In genomic region chr3:28805301-28806097, GRCm38 (mm10) we compare ENCODE assay signal across 8 mouse cellular contexts. TPM values are rescaled to one million over a fixed set of nuclear protein-coding genes. Genes with fewer than 3 reads are reported as not detected.
A peak's percentile ranks its signal among the peaks of the same experiment; 100 is the strongest.
DNase-seq lines count a peak whose midpoint lies in the region; ATAC-seq and TF ChIP-seq lines count a peak whose summit lies in the region.

Gene Rpl22l1, plus strand, starts transcription at chr3:28805436.

- WGBS in heart, embryonic 12.5 days: under 1% methylated on average over 72 of the region's 72 CpGs
- under 1% methylated on average over 72 of the region's 72 CpGs for WGBS in kidney, postnatal 0 days
- WGBS in liver, embryonic 11.5 days: under 1% methylated on average over 72 of the region's 72 CpGs
- WGBS in stomach, embryonic 14.5 days: under 1% methylated on average over 72 of the region's 72 CpGs

- H3K4me2 ChIP-seq in heart, embryonic 12.5 days: peak within 1 kb of the TSS; percentile 79
- H3K4me2 ChIP-seq in kidney, postnatal 0 days (ENCODE audit: low read length): peak within 1 kb of the TSS; percentile 66
- H3K4me2 ChIP-seq in liver, embryonic 11.5 days: peak within 1 kb of the TSS; percentile 80
- H3K4me2 ChIP-seq in stomach, embryonic 14.5 days (replicated peaks; ENCODE audit: low read depth, low read length): peak within 1 kb of the TSS; percentile 67

- no peak for TF ChIP-seq CTCF in kidney, postnatal 0 days (IDR thresholded peaks at IDR 0.05; ENCODE audit: low read depth)

- H3K9me3 ChIP-seq in heart, embryonic 12.5 days (replicated peaks): no peaks in the 10 kb centered on the region
- H3K9me3 ChIP-seq in kidney, postnatal 0 days (replicated peaks; ENCODE audit: low read length): no peaks in the 10 kb centered on the region
- H3K9me3 ChIP-seq in liver, embryonic 11.5 days (ENCODE audit: control insufficient read depth, low read length): no peaks in the 10 kb centered on the region
- H3K9me3 ChIP-seq in stomach, embryonic 14.5 days (ENCODE audit: control insufficient read depth, low read depth, low read length): no peaks in the 10 kb centered on the region

- H3K9ac ChIP-seq in heart, embryonic 12.5 days: peak within 1 kb of the TSS; percentile 94
- H3K9ac ChIP-seq in kidney, postnatal 0 days (ENCODE audit: low read depth, low read length): peak within 1 kb of the TSS; percentile 94
- H3K9ac ChIP-seq in liver, embryonic 11.5 days (ENCODE audit: low read depth, low read length): peak within 1 kb of the TSS; percentile 94
- H3K9ac ChIP-seq in stomach, embryonic 14.5 days (replicated peaks; ENCODE audit: low read depth, low read length): peak within 1 kb of the TSS; percentile 89

- H3K36me3 ChIP-seq in heart, embryonic 12.5 days: peaks cover 20% of the 10 kb centered on the region
- H3K36me3 ChIP-seq in kidney, postnatal 0 days (ENCODE audit: insufficient read depth, low read length): peaks cover 7% of the 10 kb centered on the region; the same call in 1 of the 2 replicates
- peaks cover 6% of the 10 kb centered on the region; the same call in 1 of the 2 replicates for H3K36me3 ChIP-seq in liver, embryonic 11.5 days (ENCODE audit: control insufficient read depth, insufficient read depth, low read length)
- H3K36me3 ChIP-seq in stomach, embryonic 14.5 days (ENCODE audit: control insufficient read depth, insufficient read depth, low read length): peaks cover 18% of the 10 kb centered on the region

- peak within 1 kb of the TSS; percentile 78 for H3K4me3 ChIP-seq in heart, embryonic 12.5 days
- peak within 1 kb of the TSS; percentile 90 for H3K4me3 ChIP-seq in kidney, postnatal 0 days (replicated peaks; ENCODE audit: low read depth, low read length)
- peak within 1 kb of the TSS; percentile 84 for H3K4me3 ChIP-seq in liver, embryonic 11.5 days (ENCODE audit: low read depth, low read length)
- peak within 1 kb of the TSS; percentile 75 for H3K4me3 ChIP-seq in stomach, embryonic 14.5 days (ENCODE audit: low read depth, low read length)

- H3K27ac ChIP-seq in heart, embryonic 12.5 days (ENCODE audit: poor library complexity, severe bottlenecking): peak within 1 kb of the TSS; percentile 69
- peak within 1 kb of the TSS; percentile 87 for H3K27ac ChIP-seq in kidney, postnatal 0 days
- peak within 1 kb of the TSS; percentile 85 for H3K27ac ChIP-seq in liver, embryonic 11.5 days (ENCODE audit: low read depth, low read length)
- peak within 1 kb of the TSS; percentile 88 for H3K27ac ChIP-seq in stomach, embryonic 14.5 days (ENCODE audit: low read length)

- H3K27me3 ChIP-seq in heart, embryonic 12.5 days (replicated peaks): no peaks in the 10 kb centered on the region
- H3K27me3 ChIP-seq in kidney, postnatal 0 days (ENCODE audit: insufficient read depth, low read length): no peaks in the 10 kb centered on the region
- H3K27me3 ChIP-seq in liver, embryonic 11.5 days (replicated peaks; ENCODE audit: control insufficient read depth, insufficient read depth, low read length): no peaks in the 10 kb centered on the region
- H3K27me3 ChIP-seq in stomach, embryonic 14.5 days (ENCODE audit: control insufficient read depth, insufficient read depth, low read length): no peaks in the 10 kb centered on the region

- DNase-seq in CD4-positive helper T cell, adult 2 months (ENCODE audit: low read depth, low spot score): peak; percentile 98
- DNase-seq in brain, embryonic 18.5 days (ENCODE audit: low read depth, low spot score): peak; percentile 94
- peak; percentile 97 for DNase-seq in kidney, postnatal 0 days (ENCODE audit: low spot score)
- DNase-seq in liver, embryonic 11.5 days (ENCODE audit: low spot score): peak; percentile 96
- peak; percentile 99 for DNase-seq in naive thymus-derived CD4-positive, alpha-beta T cell, adult 2 months (ENCODE audit: low read depth)

- peak; percentile 99 for ATAC-seq in erythroid progenitor cell, adult 5-6 weeks (replicated peaks; ENCODE audit: low FRiP score, poor library complexity, severe bottlenecking)
- peak; percentile 99 for ATAC-seq in heart, embryonic 12.5 days (ENCODE audit: insufficient number of reproducible peaks, low FRiP score)
- peak; percentile 100 for ATAC-seq in kidney, postnatal 0 days (replicated peaks; ENCODE audit: low FRiP score, low read depth)
- peak; percentile 99 for ATAC-seq in liver, embryonic 11.5 days (replicated peaks; ENCODE audit: low FRiP score)
- ATAC-seq in stomach, embryonic 14.5 days (ENCODE audit: insufficient number of reproducible peaks, insufficient read depth, low FRiP score, low read depth): peak; percentile 99

- H3K4me1 ChIP-seq in heart, embryonic 12.5 days (replicated peaks): peaks cover 3% of the 10 kb centered on the region; the same call in 1 of the 2 replicates
- no peaks in the 10 kb centered on the region; the same call in none of the 2 replicates for H3K4me1 ChIP-seq in kidney, postnatal 0 days (replicated peaks; ENCODE audit: insufficient read depth, low read length)
- H3K4me1 ChIP-seq in liver, embryonic 11.5 days (replicated peaks; ENCODE audit: control insufficient read depth, insufficient read depth, low read length): peaks cover 3% of the 10 kb centered on the region; the same call in 1 of the 2 replicates
- peaks cover 4% of the 10 kb centered on the region; the same call in 1 of the 2 replicates for H3K4me1 ChIP-seq in stomach, embryonic 14.5 days (ENCODE audit: control insufficient read depth, insufficient read depth, low read length)

RNA-seq across cellular contexts. Expression of gene Rpl22l1, which starts in this region (rescaled TPM):
- total RNA-seq in erythroid progenitor cell, adult 5-6 weeks (2015; ENCODE audit: low replicate concordance): 177 and 186 TPM in 2 replicates
- 15.6 and 48.3 TPM in 2 replicates for total RNA-seq in erythroid progenitor cell, adult 5-6 weeks (2017; ENCODE audit: low replicate concordance)
- polyA plus RNA-seq in heart, embryonic 12.5 days (2016; fragmentation: Nextera tagmentation; extraction: Ambion mirVana): 328 and 330 TPM in 2 replicates
- 606 and 757 TPM in 2 replicates for polyA plus RNA-seq in kidney, postnatal 0 days (2015; fragmentation: Nextera tagmentation; extraction: Ambion mirVana)
- 555 and 586 TPM in 2 replicates for polyA plus RNA-seq in liver, embryonic 11.5 days (2014; fragmentation: Nextera tagmentation; extraction: Ambion mirVana)
- 503 and 512 TPM in 2 replicates for polyA plus RNA-seq in stomach, embryonic 14.5 days (2014; fragmentation: Nextera tagmentation; extraction: Ambion mirVana)

Comparison
In these comparisons a context has a peak if more than half of its experiments do, and no peak if none do; other contexts are left out.
1. Peak in every context shown above with its lines: DNase-seq, ATAC-seq, H3K4me3 ChIP-seq and H3K27ac ChIP-seq.